In genomic region chr14:55826551-55827340, GRCm38 (mm10) we compare ENCODE assay signal across 8 mouse cellular contexts. TPM values are rescaled to one million over a fixed set of nuclear protein-coding genes. Genes with fewer than 3 reads are reported as not detected.
DNase-seq lines count a peak whose midpoint lies in the region.

No protein-coding gene starts in this region.

- no peaks in the 10 kb centered on the region for H3K9me3 ChIP-seq in limb, embryonic 10.5 days (replicated peaks)

- H3K27me3 ChIP-seq in limb, embryonic 10.5 days (ENCODE audit: low read depth, poor library complexity, severe bottlenecking) = no peaks in the 10 kb centered on the region

- H3K27ac ChIP-seq in limb, embryonic 10.5 days = peak overlapping the region; percentile 98

- H3K4me3 ChIP-seq in limb, embryonic 10.5 days = peak overlapping the region; percentile 83

- 9% methylated on average over 41 of the region's 41 CpGs for WGBS in limb, embryonic 10.5 days

- peaks cover 58% of the 10 kb centered on the region for H3K36me3 ChIP-seq in limb, embryonic 10.5 days

- peak; percentile 1 for DNase-seq in kidney, adult 11 months
- no peak for DNase-seq in kidney, postnatal 14 days
- DNase-seq in embryo, embryonic 11 days = peak; percentile 54
- peak; percentile 22 to 43 for DNase-seq in gastrocnemius, postnatal 4 days (ENCODE audit: low spot score in 2 of 2)
- peak; percentile 57 for DNase-seq in limb, embryonic 10.5 days (ENCODE audit: low spot score)
- DNase-seq in retina, postnatal 1 day = peak; percentile 40
- no peak for DNase-seq in natural killer cell, adult 2 months (ENCODE audit: low spot score in 2 of 2)
- no peak for DNase-seq in spleen, adult 12 weeks (ENCODE audit: low spot score)

- H3K4me1 ChIP-seq in limb, embryonic 10.5 days = peaks cover 71% of the 10 kb centered on the region

RNA-seq across cellular contexts. Expression of gene Nfatc4, which starts 3.8 kb away (rescaled TPM):
- total RNA-seq in gastrocnemius, postnatal 4 days (2021) = 10 to 100 TPM; 23.0 to 26.0 TPM
- 106 and 157 TPM in 2 replicates for polyA plus RNA-seq in limb, embryonic 10.5 days (2016; fragmentation: Nextera tagmentation; extraction: Ambion mirVana)

RNA-seq across cellular contexts. Expression of gene Nynrin, which starts 27.1 kb away (rescaled TPM):
- 10 to 100 TPM; 27.5 to 33.0 TPM for total RNA-seq in gastrocnemius, postnatal 4 days (2021)
- 31.1 and 44.4 TPM in 2 replicates for polyA plus RNA-seq in limb, embryonic 10.5 days (2016; fragmentation: Nextera tagmentation; extraction: Ambion mirVana)

RNA-seq across cellular contexts. Expression of gene Ripk3, which starts 38.1 kb away (rescaled TPM):
- 10 to 100 TPM in 1 of 2 experiments, 1 to 10 TPM in 1; 9.4 to 10.7 TPM for total RNA-seq in gastrocnemius, postnatal 4 days (2021)
- 25.3 and 29.3 TPM in 2 replicates for polyA plus RNA-seq in limb, embryonic 10.5 days (2016; fragmentation: Nextera tagmentation; extraction: Ambion mirVana)

RNA-seq across cellular contexts. Expression of gene Adcy4, which starts 42.9 kb away (rescaled TPM):
- total RNA-seq in gastrocnemius, postnatal 4 days (2021) = 10 to 100 TPM in 1 of 2 experiments, 1 to 10 TPM in 1; 9.2 to 11.3 TPM
- 7.7 and 13.3 TPM in 2 replicates for polyA plus RNA-seq in limb, embryonic 10.5 days (2016; fragmentation: Nextera tagmentation; extraction: Ambion mirVana)

RNA-seq across cellular contexts. Expression of gene Cbln3, which starts 57.4 kb away (rescaled TPM):
- total RNA-seq in gastrocnemius, postnatal 4 days (2021) = under 1 TPM; 0.47 to 0.52 TPM
- 0.15 and 0.31 TPM in 2 replicates for polyA plus RNA-seq in limb, embryonic 10.5 days (2016; fragmentation: Nextera tagmentation; extraction: Ambion mirVana)

Comparison
In these comparisons a context has a peak if more than half of its experiments do, and no peak if none do; other contexts are left out.
1. DNase-seq: peak in kidney, adult 11 months (single experiment), embryo, embryonic 11 days (single experiment), gastrocnemius, postnatal 4 days (2 of 2), limb, embryonic 10.5 days (single experiment) and retina, postnatal 1 day (single experiment); none in kidney, postnatal 14 days (single experiment), natural killer cell, adult 2 months (0 of 2) and spleen, adult 12 weeks (single experiment).